Mouse (Mus musculus): ENCODE results near the gene Gramd4. TPM values are rescaled to one million over a fixed set of nuclear protein-coding genes. Genes with fewer than 3 reads are reported as not detected.
A peak's percentile ranks its signal among the peaks of the same experiment; 100 is the strongest.
"Not testable (repeated sequence)": the region's sequence is repeated elsewhere in the genome, so short reads cannot be mapped to it uniquely, and the experiment has no call there.

Gene Gramd4
- total RNA-seq, 2 experiments from 2014 or later, result 11.4 to 11.5 TPM

DNA sequence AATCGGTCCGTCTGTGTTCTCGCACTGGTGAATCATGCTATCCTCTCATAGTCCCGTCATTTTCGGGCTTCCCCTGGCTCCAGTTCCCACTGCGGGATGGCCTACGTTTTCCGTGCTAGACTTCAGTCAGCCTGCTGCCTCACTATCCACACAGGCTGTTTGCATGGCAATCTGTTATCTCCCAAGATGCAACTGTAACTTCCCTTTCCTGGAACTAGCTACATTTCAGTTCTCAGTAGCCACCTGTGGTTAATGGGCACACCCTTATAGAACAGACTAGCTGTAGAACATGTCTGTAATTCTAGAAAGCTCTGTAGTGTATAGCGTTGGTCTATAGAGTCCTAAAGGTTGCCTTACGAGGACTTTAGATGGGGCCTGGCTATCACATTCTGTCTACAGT, 6.3 kb upstream of the Gramd4 start:
- no peak for DNase-seq

DNA sequence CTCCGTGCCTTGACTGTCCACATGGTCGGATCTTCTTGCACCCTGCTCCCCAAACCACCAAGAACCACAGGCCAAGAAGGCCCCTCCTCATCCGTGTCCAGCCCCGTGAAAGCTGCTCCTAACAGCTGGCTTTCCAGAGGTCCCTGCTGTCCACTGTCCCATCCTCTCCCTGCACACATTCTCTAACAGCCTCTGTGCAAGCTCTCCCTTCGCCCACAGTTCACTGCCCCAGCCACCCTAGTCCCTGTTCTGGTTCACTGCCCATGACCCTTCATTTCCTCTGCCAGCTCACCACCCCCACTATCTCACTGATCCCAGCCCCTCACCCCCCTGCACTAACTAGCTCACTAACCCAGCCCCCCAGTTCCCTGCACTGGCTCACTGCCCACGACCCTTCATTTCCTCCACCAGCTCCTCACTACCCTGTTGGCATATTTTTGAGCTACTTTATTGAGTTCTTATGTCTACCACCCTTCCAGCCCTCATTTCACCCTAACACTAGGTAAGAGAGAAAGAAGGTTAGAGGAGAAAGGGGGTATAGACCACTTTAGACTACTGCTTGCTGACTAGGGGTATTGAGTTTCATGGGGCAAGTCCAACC, 5.5 kb upstream of the Gramd4 start:
- DNase-seq, result no peak

DNA sequence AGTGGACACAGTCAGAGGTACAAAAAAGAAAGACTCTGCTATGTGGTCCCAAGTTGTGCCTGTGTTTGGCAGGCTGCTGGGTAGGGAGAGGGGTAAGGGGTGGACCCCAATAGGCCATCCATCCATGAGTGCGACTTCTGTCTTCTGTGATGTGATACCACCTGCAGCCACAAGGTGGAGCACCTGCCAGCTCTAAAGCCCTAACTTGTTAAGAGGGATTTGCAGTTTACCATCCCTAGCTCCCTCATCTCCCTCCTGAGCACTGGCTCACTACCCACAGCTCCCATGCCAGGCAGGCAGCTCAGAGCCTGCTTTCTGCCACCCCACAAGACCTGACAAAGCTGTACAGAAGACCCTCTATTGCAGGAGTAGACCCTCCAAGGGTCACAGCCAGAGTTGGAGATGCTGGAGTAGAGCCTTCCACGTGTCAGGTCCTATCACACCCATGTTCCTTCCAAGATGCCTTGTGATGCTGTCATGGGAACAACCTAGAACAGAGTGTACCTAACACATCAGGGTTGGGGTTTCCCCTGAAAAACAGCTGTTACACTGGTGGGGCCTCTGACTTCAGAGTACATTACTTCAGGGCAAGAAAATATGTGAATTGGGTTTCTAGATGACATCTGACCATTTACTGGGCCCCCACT, 3.5 kb upstream of the Gramd4 start:
- DNase-seq, result peak; percentile 87

DNA sequence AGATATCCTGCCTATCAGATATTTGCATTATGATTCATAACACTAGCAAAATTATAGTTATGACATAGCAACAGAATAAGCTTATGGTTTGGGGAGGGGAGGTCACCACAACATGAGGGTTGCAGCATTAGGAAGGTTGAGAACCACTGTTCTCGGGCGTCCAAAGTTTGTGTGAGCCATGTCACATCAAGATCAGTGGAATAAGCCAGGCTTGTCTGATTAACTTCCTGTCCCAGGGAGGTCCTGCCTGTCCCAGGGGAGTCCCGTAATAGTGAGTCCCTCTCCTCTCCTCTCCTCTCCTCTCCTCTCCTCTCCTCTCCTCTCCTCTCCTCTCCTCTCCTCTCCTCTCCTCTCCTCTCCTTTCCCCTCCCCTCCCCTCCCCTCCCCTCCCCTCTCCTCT, 2.6 kb upstream of the Gramd4 start:
- DNase-seq, result not testable (repeated sequence)

DNA sequence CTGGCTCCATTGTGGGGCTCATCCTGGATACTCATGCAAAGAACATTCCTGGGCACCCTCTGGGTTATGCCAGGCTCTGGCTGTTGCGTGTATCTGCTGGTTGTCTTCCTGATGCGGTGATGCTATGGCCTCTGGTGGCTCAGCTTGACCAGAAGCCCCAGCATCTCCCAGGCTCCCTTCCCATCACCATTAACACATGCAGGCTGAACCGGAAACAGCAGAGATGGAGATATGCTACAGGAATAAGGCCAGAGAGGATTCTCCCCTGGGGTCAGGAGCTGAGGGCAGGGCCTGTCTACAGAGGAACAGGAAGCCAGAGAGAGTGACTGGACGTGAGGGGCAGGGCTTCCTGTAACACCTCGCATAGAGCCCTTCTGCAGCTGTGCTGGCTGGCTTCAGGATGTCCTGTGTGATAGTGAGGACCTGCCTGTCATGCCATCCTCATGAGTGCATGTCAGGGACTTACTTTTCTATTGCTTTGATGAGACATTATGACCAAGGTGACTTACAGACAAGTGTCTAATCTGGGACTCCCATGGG, 1.2 kb upstream of the Gramd4 start:
- no peak for DNase-seq

DNA sequence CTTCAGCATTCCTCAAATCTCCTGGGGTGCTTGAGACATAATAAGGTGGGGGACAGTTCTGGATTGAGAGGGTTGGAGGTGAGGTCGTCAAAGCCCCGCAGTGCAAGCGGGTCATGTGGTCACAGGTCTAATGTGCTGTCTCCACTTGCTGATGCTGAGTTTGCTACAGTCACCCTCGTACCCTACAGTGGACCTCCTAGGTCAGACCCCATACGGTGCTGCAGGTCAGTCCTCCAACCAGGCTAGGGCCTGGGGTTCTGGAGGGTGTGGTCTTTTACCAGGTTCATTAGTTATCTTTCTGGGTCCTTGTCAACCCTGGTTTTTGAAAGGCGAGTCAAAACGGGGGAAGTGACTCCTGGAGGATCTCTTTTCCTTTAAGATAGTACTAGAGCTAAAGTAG, 413 bp downstream of the Gramd4 start:
- no peak for DNase-seq

DNA sequence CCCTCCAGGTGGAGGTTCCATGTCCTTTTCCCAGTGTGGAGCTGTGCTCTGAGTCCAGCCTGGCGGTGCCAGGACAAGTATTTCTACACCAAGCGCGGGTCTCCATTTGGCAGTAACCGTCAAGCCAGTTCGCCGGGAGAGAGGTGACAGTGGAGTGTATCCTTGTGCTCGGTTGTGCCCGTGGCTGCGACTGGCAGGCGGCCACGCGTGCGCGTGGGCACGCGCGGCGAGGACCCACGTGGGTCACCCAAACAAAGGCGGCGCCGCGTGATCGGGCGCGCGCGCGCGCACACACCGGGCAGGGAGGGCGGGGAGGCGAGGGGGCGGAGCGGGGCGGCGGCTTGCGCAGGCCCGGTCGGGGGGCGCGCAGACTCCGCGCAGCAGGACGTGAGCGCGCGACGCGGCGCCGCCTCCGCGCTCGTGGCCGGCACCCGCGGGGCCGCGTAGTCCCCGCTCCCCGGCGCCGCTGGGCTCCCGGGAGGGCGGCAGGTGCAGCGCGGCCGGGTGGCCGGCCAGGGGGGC, 960 bp downstream of the Gramd4 start:
- DNase-seq, result peak; percentile 85

DNA sequence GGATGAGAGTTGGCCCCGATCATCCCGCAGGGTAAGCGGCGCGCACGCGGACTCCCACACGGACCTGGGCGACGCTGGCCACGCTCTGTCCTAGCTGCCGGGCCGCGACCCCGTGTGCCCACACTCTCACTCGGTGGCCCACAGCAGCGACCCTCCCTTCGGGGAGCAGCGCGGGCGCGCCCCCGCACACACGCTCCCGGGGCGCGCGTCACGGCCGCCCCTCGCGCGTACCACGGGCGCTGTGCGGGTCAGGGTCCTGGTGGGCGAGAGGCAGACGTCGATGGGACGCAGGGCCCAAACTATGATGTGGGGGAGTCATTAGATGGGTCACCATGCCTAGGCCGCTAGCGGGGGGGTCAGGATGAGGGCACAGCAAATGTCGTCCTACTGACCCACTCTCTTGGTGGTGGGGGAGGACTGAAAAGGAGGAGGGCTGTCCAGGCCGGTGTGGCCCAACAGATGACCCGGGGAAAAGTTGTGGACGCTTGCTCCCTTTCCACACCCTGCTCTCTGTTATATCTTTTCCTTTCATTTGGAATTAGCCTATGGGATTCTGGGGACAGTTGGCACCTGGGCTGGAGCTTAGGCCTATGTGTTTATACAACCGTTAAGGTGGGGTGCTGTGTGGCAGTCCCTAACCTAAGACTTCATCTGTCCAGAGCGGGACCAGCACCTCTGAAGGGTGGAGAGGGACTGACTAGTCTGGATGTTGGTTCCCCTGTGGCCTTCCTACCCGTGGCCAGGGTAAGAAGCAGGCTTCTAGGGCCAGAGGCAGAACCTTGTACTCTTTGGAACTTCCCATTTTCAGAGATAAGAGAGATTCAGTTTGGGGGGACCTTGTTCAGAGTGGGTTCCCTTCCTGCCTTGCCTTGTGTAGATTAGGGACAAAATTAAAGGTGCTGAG, 1.7 kb downstream of the Gramd4 start:
- no peak for DNase-seq

DNA sequence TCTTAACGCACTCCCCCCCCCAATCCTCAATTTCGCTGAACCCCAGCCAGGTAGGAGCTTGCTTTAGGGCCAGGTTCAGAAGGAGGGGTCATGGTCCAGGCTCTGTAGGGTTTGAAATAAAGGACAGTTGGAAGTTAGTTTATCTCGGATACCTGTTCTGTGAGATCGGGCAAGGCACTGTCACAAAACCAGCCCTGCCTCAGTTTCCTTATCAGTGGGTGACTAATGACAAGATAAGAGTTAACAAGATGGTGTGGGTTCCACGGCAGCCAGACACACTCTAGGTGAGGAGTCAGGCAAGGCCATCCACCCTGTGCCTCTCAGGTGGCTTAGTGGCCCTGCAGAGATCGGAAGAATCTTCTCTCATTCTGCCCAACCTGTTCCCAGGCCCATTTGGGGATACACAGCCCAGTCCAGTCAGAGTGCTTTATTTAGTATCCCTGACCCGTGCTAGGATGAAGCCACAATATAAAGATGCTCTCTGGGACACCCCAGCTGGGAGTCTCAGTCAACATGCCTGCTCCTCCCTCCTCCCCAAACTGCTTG, 2.4 kb downstream of the Gramd4 start:
- no peak for DNase-seq

DNA sequence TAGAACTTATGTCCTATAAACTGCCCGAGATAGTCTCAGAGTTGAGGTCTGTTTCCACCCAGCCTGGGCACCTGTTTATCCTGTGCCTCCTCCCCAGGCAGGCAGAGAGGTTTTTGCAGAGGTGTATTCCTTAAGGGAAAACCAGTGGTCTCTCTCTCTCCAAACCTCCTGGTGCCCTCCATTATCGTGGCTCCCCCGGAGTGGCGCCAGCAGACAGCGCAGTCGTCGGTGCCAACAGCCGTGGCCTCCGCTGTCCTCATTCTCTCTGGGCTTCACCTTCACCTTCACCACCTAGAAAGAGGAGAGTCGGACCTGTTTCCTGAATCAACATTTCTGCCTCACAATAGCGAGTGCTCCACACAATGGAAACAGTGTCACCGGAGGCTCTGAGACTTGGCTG, 3.1 kb downstream of the Gramd4 start:
- no peak for DNase-seq

DNA sequence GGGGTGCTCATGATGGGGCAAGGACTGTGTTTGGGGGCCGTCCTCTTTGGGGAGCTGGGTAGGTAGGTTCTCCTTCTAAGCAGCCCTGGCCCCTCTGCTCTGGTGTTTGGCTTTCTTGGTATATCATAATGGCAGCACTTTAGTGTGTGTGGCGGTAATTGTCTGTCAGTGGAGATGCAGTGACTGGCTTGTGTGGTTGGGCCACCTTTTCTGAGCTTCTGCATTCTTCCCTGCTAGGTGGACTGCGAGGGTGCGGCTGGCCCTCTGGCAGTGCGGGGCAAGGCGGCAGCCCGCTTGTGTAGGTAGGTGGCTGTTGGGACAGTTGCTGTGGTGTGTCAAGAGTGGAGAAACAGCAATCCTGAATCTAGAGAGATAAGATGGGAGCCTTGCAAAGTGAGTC, 3.7 kb downstream of the Gramd4 start:
- DNase-seq, result no peak

DNA sequence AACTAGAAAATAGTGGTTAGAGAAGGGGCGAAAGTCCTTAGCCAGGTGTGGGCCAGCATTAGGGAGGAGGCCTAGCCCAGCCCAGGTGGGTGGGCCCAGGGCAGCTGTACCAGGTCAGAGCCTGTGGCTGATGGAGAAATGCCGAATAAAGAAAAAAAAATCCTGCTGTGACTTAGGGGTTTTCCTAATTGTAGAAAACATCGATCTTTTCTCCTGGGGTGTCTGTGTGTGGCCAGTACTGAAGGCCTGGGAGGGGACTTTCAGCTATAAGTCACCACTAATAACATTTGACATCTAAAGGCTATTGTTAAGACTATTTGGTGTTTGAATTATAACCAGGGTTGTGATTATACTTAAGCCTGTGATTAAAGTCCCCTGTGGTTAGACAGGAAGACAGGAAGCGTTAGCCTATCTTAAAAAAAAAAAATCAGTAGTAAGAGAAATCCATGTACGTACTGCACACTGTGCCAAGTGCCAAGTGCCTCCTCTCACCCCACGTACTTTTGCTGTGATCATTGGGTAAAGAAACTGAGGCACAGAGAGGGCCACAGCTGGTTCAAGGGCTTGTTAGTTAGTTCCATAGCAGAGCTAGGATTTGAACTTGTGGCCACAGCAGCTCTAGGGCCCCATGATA, 4.5 kb downstream of the Gramd4 start:
- no peak for DNase-seq

DNA sequence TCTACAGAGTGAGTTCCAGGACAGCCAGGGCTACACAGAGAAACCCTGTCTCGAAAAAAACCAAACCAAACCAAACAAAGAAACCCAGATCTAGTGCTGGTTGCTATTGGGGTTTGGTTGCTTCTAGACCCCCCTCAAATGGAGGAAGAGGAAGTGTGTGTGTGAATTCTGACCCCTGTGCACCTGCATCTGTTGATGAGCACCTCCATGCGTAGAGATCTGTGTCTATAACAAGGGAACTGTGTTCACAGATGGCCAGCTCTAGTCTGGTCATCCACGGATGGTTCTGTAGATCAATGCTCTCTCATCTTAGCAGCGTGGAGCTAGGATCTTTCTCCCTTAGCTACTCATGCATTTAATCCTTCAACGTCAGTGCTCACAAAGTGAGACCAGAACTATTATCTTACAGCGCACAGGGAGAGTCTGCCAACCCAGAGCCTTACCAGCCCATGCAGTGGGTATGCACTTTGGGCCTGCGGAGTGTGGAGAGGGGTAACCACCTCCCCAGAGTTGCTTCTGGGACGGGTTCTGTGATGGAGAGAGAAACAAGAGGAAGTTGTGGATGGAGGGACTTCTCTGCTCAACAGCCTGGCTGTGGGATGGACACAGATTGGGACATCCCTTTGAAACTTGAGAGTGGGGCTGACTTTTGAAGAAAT, 6.8 kb downstream of the Gramd4 start:
- DNase-seq, result no peak

DNA sequence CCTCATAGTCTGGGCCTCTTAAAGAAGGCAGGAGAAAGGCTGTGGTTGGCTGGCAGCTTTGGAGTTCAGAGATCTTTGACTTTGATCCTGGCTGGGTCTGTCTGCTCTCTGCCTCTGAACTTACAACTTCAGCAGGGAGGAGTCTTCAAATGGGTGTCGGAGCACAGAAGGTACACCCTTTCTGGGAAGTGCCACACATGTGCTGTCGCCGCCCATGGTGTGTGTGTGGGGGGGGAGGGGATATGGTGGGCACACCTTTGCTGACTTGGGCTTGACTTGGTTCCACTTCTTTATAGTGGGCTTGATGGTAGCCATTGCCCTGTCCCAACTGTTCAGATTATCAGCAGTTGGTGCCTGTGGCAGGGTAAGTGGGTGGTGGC, 7.3 kb downstream of the Gramd4 start:
- no peak for DNase-seq

DNA sequence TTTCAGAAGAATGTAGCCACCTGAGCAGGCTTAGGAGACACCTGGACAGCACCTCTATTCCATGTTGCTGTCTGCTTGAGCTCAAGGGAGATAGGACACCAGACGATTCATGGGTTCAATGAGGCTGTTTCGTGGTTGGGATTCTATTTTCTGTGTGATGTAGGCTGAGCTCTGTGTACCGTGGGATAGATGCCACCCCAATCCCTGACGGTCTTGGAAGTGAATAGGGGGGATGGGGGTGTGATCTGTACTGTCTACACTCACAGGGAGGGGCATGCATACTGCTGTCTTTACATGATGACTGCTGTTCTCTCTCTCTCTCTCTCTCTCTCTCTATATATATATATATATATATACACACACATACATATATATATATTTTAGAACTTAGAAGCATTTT, 7.9 kb downstream of the Gramd4 start:
- DNase-seq, result no peak

DNA sequence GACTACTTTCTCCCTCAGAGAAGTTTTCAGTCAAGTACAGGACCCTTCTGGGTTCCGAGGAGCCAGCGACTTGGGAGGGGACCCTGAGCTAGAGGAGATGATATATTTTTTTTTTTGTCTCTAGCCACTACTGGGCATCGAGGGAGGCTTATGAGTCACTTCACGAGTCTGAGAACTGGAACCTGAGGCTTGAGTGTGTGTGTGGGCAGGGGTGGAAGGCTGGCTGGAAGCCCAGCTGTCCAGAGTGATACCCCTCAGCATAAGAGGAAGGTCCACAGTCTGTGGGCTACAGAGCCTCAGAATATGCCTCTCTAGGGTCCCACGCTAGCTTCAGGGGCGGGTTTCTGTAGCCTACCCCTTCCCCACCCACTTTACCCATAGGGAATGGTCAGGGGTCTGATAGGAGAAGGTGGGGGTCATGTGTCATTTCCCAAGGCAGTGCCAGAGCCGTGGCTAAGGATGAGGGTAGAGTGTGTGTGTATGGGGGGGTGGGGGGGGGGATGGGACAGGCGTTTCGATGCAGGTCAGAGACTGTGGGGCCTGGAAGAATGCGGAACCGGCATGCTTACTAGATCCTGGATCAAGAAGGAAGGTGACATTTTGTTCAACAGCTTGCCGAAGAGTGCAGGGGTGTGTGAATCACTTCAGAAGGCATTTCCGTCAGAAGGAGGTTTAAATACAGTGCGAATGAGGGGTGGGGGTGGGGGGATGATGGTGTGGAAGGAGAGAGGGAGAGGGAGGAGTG, 9.5 kb downstream of the Gramd4 start:
- DNase-seq, result no peak

DNA sequence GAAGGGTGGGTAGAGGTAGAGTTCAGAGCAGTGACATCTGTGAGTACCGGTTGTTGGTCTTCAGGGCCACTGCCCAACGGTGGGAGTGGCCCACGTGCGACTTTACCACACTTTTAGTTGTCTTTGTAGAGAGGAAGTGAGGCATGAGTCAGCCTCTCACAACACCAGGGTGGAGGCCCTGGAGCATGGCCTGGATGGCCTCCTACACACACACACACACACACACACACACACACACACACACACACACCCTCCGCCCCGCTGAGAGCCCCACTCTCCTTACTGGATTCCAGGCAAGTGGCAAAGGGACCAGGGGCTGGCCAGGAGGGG, 10.1 kb downstream of the Gramd4 start:
- no peak for DNase-seq

DNA sequence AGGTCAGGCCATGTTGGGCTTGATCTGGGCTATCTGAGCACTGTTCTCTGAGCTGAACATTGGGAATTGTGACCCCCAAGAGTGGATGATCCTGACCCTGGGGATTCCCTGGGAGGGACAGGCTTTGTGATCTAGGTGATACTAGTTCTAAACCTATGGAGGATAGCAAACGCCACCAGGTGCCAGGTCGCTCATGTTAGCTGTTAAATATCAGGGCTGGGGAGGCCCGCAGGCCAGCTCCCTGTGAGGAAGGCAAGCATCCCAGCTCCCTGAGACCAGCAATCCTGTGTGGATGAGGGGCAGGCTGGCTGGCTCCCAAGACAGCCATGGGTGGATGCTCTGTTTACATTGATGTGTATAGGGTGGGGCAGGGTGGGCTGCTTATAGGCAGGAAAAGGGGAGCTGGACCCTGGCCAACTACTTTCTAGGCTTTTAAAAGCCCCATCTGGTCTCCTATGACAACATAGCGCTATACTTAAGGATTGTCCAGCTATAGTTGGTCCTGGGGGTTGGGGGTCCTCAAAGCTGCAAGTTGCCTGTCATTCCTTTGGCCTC, 10.5 kb downstream of the Gramd4 start:
- DNase-seq, result no peak

DNA sequence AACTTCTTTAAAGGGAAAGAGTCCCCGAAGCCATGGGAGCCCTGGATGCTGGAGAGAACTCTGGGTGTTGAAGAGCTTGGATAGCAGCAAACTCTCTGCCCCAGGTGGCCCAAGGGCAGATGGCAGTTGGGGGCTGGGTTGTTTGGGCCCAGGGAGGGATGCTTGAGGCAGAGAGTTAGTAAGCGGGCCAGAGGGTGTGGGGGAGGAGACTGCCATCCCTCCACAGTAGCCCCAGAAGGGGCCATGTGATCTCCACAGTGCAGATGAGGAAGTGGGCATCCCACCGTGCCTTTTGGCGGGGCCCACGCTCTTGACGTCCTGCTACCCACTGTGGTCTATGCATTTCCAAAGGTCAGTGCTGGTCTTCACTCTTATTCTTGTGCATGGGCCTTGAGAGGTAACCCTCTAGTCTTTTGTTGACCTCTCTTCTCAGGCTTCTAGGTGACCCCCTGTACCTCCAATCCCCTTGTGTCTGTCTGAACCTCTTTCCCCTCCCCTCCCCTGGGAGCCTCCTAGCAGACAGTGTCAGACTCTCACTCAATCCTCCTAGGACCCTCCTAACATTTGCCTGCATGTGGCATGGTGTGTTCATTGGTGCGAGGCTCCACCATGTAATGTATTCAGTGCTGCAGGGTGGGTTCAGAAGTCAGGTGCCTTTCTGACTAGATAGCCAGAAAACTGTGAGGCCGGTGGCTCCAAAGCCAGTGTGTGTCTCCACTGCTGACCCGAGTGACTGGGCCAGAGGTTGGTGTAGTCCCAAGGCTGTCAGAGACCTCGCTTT, 11.7 kb downstream of the Gramd4 start:
- DNase-seq, result no peak

DNA sequence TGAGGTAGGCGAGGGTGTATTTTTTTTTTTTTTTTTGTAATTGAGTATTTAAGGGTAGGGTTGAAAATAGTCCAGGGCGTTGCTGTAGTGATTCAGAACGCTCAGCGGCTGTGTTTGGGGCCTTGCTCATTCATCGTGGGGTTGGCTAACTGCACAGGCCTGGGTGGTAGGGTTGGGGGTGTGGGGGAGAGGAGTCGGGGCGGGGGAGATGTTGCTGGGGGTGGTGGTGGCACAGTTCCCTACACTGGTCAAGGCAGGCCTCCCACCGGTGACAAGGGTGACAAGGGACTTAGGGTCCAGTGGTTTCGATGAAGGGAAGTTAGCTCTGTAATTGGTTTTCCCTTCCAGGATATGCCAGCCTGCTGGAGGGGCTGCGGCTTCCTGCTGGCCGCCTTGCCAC, 12.9 kb downstream of the Gramd4 start:
- DNase-seq, result no peak
